Mouse (Mus musculus): ENCODE measurements around the gene Plekha5. TPM values are rescaled to one million over a fixed set of nuclear protein-coding genes. Genes with fewer than 3 reads are reported as not detected.
"Not testable (repeated sequence)": the region's sequence is repeated elsewhere in the genome, so short reads cannot be mapped to it uniquely, and the experiment has no call there.

Gene Plekha5
- polyA plus RNA-seq, 1 experiment: 56.6 TPM

DNA sequence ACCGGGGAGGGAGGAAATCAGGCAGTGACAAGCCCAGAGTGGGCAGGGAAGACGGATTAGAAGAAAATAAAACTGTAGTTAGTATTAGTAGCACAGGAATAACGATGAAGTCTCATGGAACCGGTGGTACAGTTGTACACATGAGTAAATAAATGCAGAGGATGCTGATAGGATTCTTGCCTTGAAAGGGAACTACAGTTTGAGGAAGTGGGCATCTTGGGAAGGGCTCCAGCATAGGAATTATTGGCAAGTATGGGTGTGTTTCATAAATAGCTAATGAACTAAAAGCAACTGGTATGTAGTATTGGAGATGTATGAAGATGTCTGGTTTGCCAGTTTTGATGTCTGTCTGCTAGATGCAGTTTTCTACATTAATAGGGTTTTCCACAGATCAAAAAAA, 99.7 kb downstream of the Plekha5 start:
- no peaks in the 10 kb centered on the region for H3K36me3 ChIP-seq (ENCODE audit: control insufficient read depth, insufficient read depth, low read length)
- TF ChIP-seq CTCF (IDR thresholded peaks at IDR 0.05; ENCODE audit: control insufficient read depth, insufficient read depth, insufficient replicate concordance, low read depth, low read length): no peak
- no peak for TF ChIP-seq POLR2A (IDR thresholded peaks at IDR 0.05; ENCODE audit: control insufficient read depth, low read depth, low read length)
- H3K27ac ChIP-seq (ENCODE audit: control insufficient read depth, insufficient read depth, low read depth, low read length): no peak overlapping the region
- no peak overlapping the region for H3K4me3 ChIP-seq (ENCODE audit: control insufficient read depth, low read depth, low read length)
- H3K27me3 ChIP-seq (ENCODE audit: control insufficient read depth, insufficient read depth, low read length): no peaks in the 10 kb centered on the region
- no peaks in the 10 kb centered on the region; the same call in 1 of the 2 replicates for H3K4me1 ChIP-seq (ENCODE audit: control insufficient read depth, insufficient read depth, low read length)

DNA sequence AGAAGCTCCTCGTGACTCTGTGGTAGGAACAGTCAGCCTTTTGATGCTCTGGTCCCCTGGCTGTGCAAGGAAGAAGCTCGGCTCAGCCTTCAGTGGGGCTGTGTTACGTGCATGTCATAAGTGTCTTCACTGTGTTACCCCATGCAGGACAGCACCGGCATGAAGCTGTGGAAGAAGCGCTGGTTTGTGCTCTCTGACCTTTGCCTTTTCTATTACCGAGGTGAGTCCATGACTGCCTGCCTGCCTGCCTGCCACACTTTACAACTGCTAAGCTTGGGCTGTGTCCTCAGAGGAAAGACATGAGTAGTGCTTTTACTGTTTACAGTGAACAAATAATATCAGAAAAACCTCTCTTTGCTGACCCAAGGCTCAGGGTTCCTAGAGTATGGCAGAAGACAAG, 104.6 kb downstream of the Plekha5 start:
- Histone ChIP-seq H3K27me3 (ENCODE audit: control insufficient read depth, insufficient read depth, low read length) (no peaks in the 10 kb centered on the region), H3K4me1 (ENCODE audit: control insufficient read depth, insufficient read depth, low read length) (no peaks in the 10 kb centered on the region), H3K36me3 (ENCODE audit: control insufficient read depth, insufficient read depth, low read length) (no peaks in the 10 kb centered on the region), H3K27ac (ENCODE audit: control insufficient read depth, insufficient read depth, low read depth, low read length) (no peak overlapping the region), H3K4me3 (ENCODE audit: control insufficient read depth, low read depth, low read length) (no peak overlapping the region)
- no peak for TF ChIP-seq POLR2A (IDR thresholded peaks at IDR 0.05; ENCODE audit: control insufficient read depth, low read depth, low read length)
- TF ChIP-seq CTCF (IDR thresholded peaks at IDR 0.05; ENCODE audit: control insufficient read depth, insufficient read depth, insufficient replicate concordance, low read depth, low read length): no peak

DNA sequence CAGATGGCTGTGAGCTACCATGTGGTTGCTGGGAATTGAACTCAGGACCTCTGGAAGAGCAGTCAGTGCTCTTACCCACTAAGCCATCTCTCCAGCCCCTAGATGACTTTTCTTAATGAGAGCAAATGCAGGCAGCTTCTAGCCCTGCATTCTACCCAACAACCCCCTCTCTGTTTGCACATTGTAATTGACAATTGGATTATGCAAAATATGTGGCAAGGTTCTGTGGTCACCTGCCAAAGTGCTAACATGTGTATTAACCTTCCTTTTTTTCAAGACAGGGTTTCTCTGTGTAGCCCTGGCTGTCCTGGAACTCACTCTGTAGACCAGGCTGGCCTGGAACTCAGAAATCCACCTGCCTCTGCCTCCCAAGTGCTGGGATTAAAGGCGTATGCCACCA, 109.0 kb downstream of the Plekha5 start:
- H3K27ac ChIP-seq (ENCODE audit: control insufficient read depth, insufficient read depth, low read depth, low read length); H3K4me3 ChIP-seq (ENCODE audit: control insufficient read depth, low read depth, low read length); H3K4me1 ChIP-seq (ENCODE audit: control insufficient read depth, insufficient read depth, low read length); H3K36me3 ChIP-seq (ENCODE audit: control insufficient read depth, insufficient read depth, low read length); H3K27me3 ChIP-seq (ENCODE audit: control insufficient read depth, insufficient read depth, low read length): not testable (repeated sequence)

DNA sequence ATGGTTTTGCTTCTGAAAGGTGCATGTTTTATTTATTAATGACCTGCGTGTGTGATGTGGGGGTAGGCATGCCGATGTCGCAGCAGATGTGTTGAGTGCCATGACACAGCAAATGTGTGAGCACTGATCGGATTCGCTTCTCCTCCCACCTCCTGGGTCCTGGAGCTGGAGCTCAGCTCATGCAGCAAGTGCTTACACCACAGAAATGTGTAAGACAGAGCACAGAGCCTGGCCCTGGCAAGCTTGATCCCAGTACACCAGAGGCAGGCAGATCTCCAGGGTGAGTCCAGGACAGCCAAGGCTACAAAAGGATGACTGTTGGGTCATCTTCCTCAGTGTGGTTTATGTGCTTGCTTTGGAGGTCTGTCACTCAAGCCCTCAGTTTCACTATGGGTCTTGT, 109.8 kb downstream of the Plekha5 start:
- Histone ChIP-seq H3K27ac (ENCODE audit: control insufficient read depth, insufficient read depth, low read depth, low read length) (no peak overlapping the region), H3K36me3 (ENCODE audit: control insufficient read depth, insufficient read depth, low read length) (no peaks in the 10 kb centered on the region), H3K27me3 (ENCODE audit: control insufficient read depth, insufficient read depth, low read length) (no peaks in the 10 kb centered on the region), H3K4me3 (ENCODE audit: control insufficient read depth, low read depth, low read length) (no peak overlapping the region), H3K4me1 (ENCODE audit: control insufficient read depth, insufficient read depth, low read length) (no peaks in the 10 kb centered on the region)
- TF ChIP-seq CTCF (IDR thresholded peaks at IDR 0.05; ENCODE audit: control insufficient read depth, insufficient read depth, insufficient replicate concordance, low read depth, low read length) (no peak), POLR2A (IDR thresholded peaks at IDR 0.05; ENCODE audit: control insufficient read depth, low read depth, low read length) (no peak)

DNA sequence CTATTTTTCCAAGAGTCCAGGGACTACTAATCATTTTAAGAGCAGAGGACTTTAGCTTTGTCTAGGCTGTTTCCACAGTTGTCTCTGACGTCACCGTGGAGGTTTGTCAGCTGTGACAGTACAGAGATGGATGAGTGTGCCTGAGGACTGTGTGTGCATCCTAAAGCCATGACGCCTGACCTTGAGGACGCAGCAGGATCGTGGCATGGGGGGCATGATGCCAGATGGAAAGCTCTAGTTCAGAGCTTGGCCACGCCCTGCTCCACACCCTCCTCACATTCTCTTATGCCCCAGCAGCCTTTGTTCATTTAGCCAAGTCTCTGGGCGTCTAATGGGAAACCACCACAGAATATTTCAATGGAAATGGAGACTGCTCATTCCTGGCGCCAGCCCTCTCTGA, 111.7 kb downstream of the Plekha5 start:
- H3K4me3 ChIP-seq (ENCODE audit: control insufficient read depth, low read depth, low read length): no peak overlapping the region
- no peaks in the 10 kb centered on the region for H3K27me3 ChIP-seq (ENCODE audit: control insufficient read depth, insufficient read depth, low read length)
- no peaks in the 10 kb centered on the region for H3K36me3 ChIP-seq (ENCODE audit: control insufficient read depth, insufficient read depth, low read length)
- TF ChIP-seq POLR2A (IDR thresholded peaks at IDR 0.05; ENCODE audit: control insufficient read depth, low read depth, low read length): no peak
- no peak for TF ChIP-seq CTCF (IDR thresholded peaks at IDR 0.05; ENCODE audit: control insufficient read depth, insufficient read depth, insufficient replicate concordance, low read depth, low read length)
- H3K27ac ChIP-seq (ENCODE audit: control insufficient read depth, insufficient read depth, low read depth, low read length): no peak overlapping the region
- no peaks in the 10 kb centered on the region for H3K4me1 ChIP-seq (ENCODE audit: control insufficient read depth, insufficient read depth, low read length)

DNA sequence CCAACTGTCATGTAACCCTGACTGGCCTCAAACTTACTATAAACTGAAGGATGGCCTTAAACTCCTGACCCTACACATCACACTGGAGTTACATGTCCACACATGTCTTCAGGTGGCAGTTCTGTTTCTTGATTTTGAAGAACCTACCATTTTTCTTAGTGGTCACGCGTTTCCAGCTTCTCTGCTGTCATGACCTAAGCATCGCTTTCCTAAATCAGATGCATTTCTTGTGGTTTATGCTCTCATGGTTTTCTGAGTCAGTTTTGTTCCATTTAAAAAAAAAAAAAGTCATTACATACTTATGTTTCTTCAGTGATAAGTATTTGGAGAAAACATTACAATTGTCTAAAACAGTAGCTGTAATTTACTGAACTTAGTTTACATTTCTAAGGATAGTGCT, 118.1 kb downstream of the Plekha5 start:
- TF ChIP-seq POLR2A (IDR thresholded peaks at IDR 0.05; ENCODE audit: control insufficient read depth, low read depth, low read length) (no peak), CTCF (IDR thresholded peaks at IDR 0.05; ENCODE audit: control insufficient read depth, insufficient read depth, insufficient replicate concordance, low read depth, low read length) (no peak)
- no peak overlapping the region for H3K4me3 ChIP-seq (ENCODE audit: control insufficient read depth, low read depth, low read length)
- no peaks in the 10 kb centered on the region for H3K27me3 ChIP-seq (ENCODE audit: control insufficient read depth, insufficient read depth, low read length)
- no peak overlapping the region for H3K27ac ChIP-seq (ENCODE audit: control insufficient read depth, insufficient read depth, low read depth, low read length)
- H3K36me3 ChIP-seq (ENCODE audit: control insufficient read depth, insufficient read depth, low read length): no peaks in the 10 kb centered on the region; the same call in 1 of the 2 replicates
- no peaks in the 10 kb centered on the region for H3K4me1 ChIP-seq (ENCODE audit: control insufficient read depth, insufficient read depth, low read length)

DNA sequence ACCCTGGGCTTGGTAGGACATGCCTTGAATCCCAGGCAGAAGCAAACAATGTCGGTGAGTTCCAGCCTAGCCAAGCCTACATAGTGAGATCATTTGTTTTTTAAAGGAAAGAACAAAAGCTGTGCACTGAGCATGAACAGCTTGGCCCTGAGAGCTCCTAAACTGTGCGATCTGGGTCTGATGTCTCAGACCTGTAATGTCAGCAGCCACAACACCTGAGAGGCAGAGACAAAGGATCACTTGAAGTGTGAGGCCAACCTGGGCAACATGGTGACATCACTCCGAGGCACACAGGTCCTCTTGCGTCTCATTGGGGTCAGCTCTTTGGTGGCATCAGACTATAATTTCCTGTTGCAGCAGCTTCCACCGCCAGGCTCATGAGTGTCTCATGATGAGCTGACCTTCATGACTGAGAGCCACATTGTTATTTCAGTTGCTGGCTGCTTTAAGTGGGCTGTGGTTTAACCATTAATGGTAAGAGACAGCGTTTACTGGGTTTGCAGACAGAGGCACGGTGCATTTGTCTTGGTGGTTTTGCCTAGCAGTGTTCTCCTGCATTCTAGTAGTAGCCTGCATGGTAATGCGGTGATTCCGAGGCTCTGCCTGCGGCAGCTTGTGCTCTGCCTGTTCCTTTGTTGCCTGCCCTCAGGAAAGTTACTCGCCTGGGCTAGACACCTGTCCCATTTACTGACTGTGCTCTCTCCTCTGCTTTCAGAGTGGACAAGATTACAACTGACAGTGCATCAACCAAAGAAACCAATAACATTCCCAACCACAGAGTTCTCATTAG, 119.3 kb downstream of the Plekha5 start:
- TF ChIP-seq POLR2A (IDR thresholded peaks at IDR 0.05; ENCODE audit: control insufficient read depth, low read depth, low read length) (no peak), CTCF (IDR thresholded peaks at IDR 0.05; ENCODE audit: control insufficient read depth, insufficient read depth, insufficient replicate concordance, low read depth, low read length) (no peak)
- H3K27ac ChIP-seq (ENCODE audit: control insufficient read depth, insufficient read depth, low read depth, low read length): no peak overlapping the region
- no peak overlapping the region for H3K4me3 ChIP-seq (ENCODE audit: control insufficient read depth, low read depth, low read length)
- no peaks in the 10 kb centered on the region; the same call in 1 of the 2 replicates for H3K36me3 ChIP-seq (ENCODE audit: control insufficient read depth, insufficient read depth, low read length)
- H3K4me1 ChIP-seq (ENCODE audit: control insufficient read depth, insufficient read depth, low read length): no peaks in the 10 kb centered on the region
- H3K27me3 ChIP-seq (ENCODE audit: control insufficient read depth, insufficient read depth, low read length): no peaks in the 10 kb centered on the region

Data from testis, adult 2 months (tissue).